Mouse (Mus musculus): ENCODE data around the gene Gm30083. TPM values are rescaled to one million over a fixed set of nuclear protein-coding genes. Genes with fewer than 3 reads are reported as not detected.
A peak's percentile ranks its signal among the peaks of the same experiment; 100 is the strongest.

Gm30083 gene
- total and polyA plus RNA-seq, 2 experiments from 2014 or later: not detected

GRCm38 (mm10) chr14:33978604-33979059, 36.4 kb downstream of the Gm30083 start, which contains the start of gene Zfp488:
TSS of gene Zfp488 (minus strand) at chr14:33978764.
- Histone ChIP-seq H3K9ac (replicated peaks; ENCODE audit: low read depth, low read length) (no peak within 1 kb of the TSS), H3K9me3 (replicated peaks; ENCODE audit: control insufficient read depth, low read length) (no peaks in the 10 kb centered on the region), H3K4me2 (ENCODE audit: low read depth, low read length) (peak within 1 kb of the TSS; percentile 55), H3K4me1 (ENCODE audit: control insufficient read depth, insufficient read depth) (no peaks in the 10 kb centered on the region), H3K27ac (ENCODE audit: low read depth) (no peak within 1 kb of the TSS), H3K4me3 (ENCODE audit: low read depth, low read length) (peak within 1 kb of the TSS; percentile 28), H3K36me3 (replicated peaks; ENCODE audit: control insufficient read depth, insufficient read depth, low read length) (no peaks in the 10 kb centered on the region), H3K27me3 (ENCODE audit: control insufficient read depth, insufficient read depth, low read length) (no peaks in the 10 kb centered on the region)
- DNase-seq (ENCODE audit: low spot score) (peak; percentile 9), ATAC-seq (ENCODE audit: insufficient read depth, low read depth) (no peak)
- 2% methylated on average over 25 of the region's 25 CpGs for WGBS
- TF ChIP-seq EP300 (IDR thresholded peaks at IDR 0.05; ENCODE audit: low read depth) (no peak), CTCF (IDR thresholded peaks at IDR 0.05; ENCODE audit: low read depth) (no peak)

- WGBS: 39% methylated on average over 7 of the region's 7 CpGs
- DNase-seq (ENCODE audit: low spot score): no peak
Observed at GRCm38 (mm10) chr14:33977748-33978147, 37.2 kb downstream of the Gm30083 start.

GRCm38 (mm10) chr14:33974752-33975151, 40.2 kb downstream of the Gm30083 start:
- Histone ChIP-seq H3K4me1 (ENCODE audit: control insufficient read depth, insufficient read depth) (no peaks in the 10 kb centered on the region), H3K4me3 (ENCODE audit: low read depth, low read length) (no peak overlapping the region), H3K9ac (replicated peaks; ENCODE audit: low read depth, low read length) (no peak overlapping the region), H3K27ac (ENCODE audit: low read depth) (no peak overlapping the region), H3K27me3 (ENCODE audit: control insufficient read depth, insufficient read depth, low read length) (no peaks in the 10 kb centered on the region), H3K9me3 (replicated peaks; ENCODE audit: control insufficient read depth, low read length) (no peaks in the 10 kb centered on the region), H3K36me3 (replicated peaks; ENCODE audit: control insufficient read depth, insufficient read depth, low read length) (no peaks in the 10 kb centered on the region), H3K4me2 (ENCODE audit: low read depth, low read length) (no peak overlapping the region)
- DNase-seq (ENCODE audit: low spot score) (no peak), ATAC-seq (ENCODE audit: insufficient read depth, low read depth) (no peak)
- 61% methylated on average over 5 of the region's 5 CpGs for WGBS
- TF ChIP-seq CTCF (IDR thresholded peaks at IDR 0.05; ENCODE audit: low read depth): no peak
- TF ChIP-seq EP300 (IDR thresholded peaks at IDR 0.05; ENCODE audit: low read depth): no peak

More at GRCm38 (mm10) chr14:33977748-33978147, 37.2 kb downstream of the Gm30083 start:
- no peaks in the 10 kb centered on the region for H3K36me3 ChIP-seq (replicated peaks; ENCODE audit: control insufficient read depth, insufficient read depth, low read length)
- H3K27ac ChIP-seq (ENCODE audit: low read depth): no peak overlapping the region
- no peak overlapping the region for H3K4me3 ChIP-seq (ENCODE audit: low read depth, low read length)
- no peak for ATAC-seq (ENCODE audit: insufficient read depth, low read depth)
- H3K9ac ChIP-seq (replicated peaks; ENCODE audit: low read depth, low read length): no peak overlapping the region
- H3K4me1 ChIP-seq (ENCODE audit: control insufficient read depth, insufficient read depth): no peaks in the 10 kb centered on the region
- no peak overlapping the region for H3K4me2 ChIP-seq (ENCODE audit: low read depth, low read length)
- no peaks in the 10 kb centered on the region for H3K9me3 ChIP-seq (replicated peaks; ENCODE audit: control insufficient read depth, low read length)
- no peak for TF ChIP-seq EP300 (IDR thresholded peaks at IDR 0.05; ENCODE audit: low read depth)
- TF ChIP-seq CTCF (IDR thresholded peaks at IDR 0.05; ENCODE audit: low read depth): no peak
- no peaks in the 10 kb centered on the region for H3K27me3 ChIP-seq (ENCODE audit: control insufficient read depth, insufficient read depth, low read length)

GRCm38 (mm10) chr14:33972679-33973078, 42.3 kb downstream of the Gm30083 start:
- ATAC-seq (ENCODE audit: insufficient read depth, low read depth): no peak
- TF ChIP-seq CTCF (IDR thresholded peaks at IDR 0.05; ENCODE audit: low read depth) (peak; percentile 43), EP300 (IDR thresholded peaks at IDR 0.05; ENCODE audit: low read depth) (no peak)
- H3K27ac ChIP-seq (ENCODE audit: low read depth): no peak overlapping the region
- no peaks in the 10 kb centered on the region for H3K9me3 ChIP-seq (replicated peaks; ENCODE audit: control insufficient read depth, low read length)
- no peak overlapping the region for H3K4me2 ChIP-seq (ENCODE audit: low read depth, low read length)
- no peaks in the 10 kb centered on the region for H3K4me1 ChIP-seq (ENCODE audit: control insufficient read depth, insufficient read depth)
- no peak overlapping the region for H3K4me3 ChIP-seq (ENCODE audit: low read depth, low read length)
- 42% methylated on average over 7 of the region's 7 CpGs for WGBS
- no peaks in the 10 kb centered on the region for H3K36me3 ChIP-seq (replicated peaks; ENCODE audit: control insufficient read depth, insufficient read depth, low read length)
- H3K9ac ChIP-seq (replicated peaks; ENCODE audit: low read depth, low read length): no peak overlapping the region
- H3K27me3 ChIP-seq (ENCODE audit: control insufficient read depth, insufficient read depth, low read length): no peaks in the 10 kb centered on the region
- peak; percentile 11 for DNase-seq (ENCODE audit: low spot score)

- Histone ChIP-seq H3K36me3 (replicated peaks; ENCODE audit: control insufficient read depth, insufficient read depth, low read length) (no peaks in the 10 kb centered on the region), H3K4me1 (ENCODE audit: control insufficient read depth, insufficient read depth) (no peaks in the 10 kb centered on the region), H3K27me3 (ENCODE audit: control insufficient read depth, insufficient read depth, low read length) (no peaks in the 10 kb centered on the region), H3K27ac (ENCODE audit: low read depth) (no peak overlapping the region), H3K4me3 (ENCODE audit: low read depth, low read length) (no peak overlapping the region), H3K9ac (replicated peaks; ENCODE audit: low read depth, low read length) (no peak overlapping the region), H3K9me3 (replicated peaks; ENCODE audit: control insufficient read depth, low read length) (no peaks in the 10 kb centered on the region), H3K4me2 (ENCODE audit: low read depth, low read length) (no peak overlapping the region)
- WGBS: 54% methylated on average over 7 of the region's 7 CpGs
- no peak for ATAC-seq (ENCODE audit: insufficient read depth, low read depth)
- DNase-seq (ENCODE audit: low spot score): no peak
- TF ChIP-seq EP300 (IDR thresholded peaks at IDR 0.05; ENCODE audit: low read depth) (no peak), CTCF (IDR thresholded peaks at IDR 0.05; ENCODE audit: low read depth) (no peak)
Observed at GRCm38 (mm10) chr14:33965675-33966074, 49.3 kb downstream of the Gm30083 start.

GRCm38 (mm10) chr14:33959341-33959740, 55.6 kb downstream of the Gm30083 start:
- no peak for ATAC-seq (ENCODE audit: insufficient read depth, low read depth)
- no peak overlapping the region for H3K27ac ChIP-seq (ENCODE audit: low read depth)
- WGBS: 6% methylated on average over 9 of the region's 9 CpGs
- H3K9me3 ChIP-seq (replicated peaks; ENCODE audit: control insufficient read depth, low read length): no peaks in the 10 kb centered on the region
- no peak for TF ChIP-seq EP300 (IDR thresholded peaks at IDR 0.05; ENCODE audit: low read depth)
- TF ChIP-seq CTCF (IDR thresholded peaks at IDR 0.05; ENCODE audit: low read depth): peak; percentile 92
- H3K4me1 ChIP-seq (ENCODE audit: control insufficient read depth, insufficient read depth): no peaks in the 10 kb centered on the region
- H3K27me3 ChIP-seq (ENCODE audit: control insufficient read depth, insufficient read depth, low read length): no peaks in the 10 kb centered on the region
- no peak overlapping the region for H3K4me3 ChIP-seq (ENCODE audit: low read depth, low read length)
- H3K4me2 ChIP-seq (ENCODE audit: low read depth, low read length): no peak overlapping the region
- no peak overlapping the region for H3K9ac ChIP-seq (replicated peaks; ENCODE audit: low read depth, low read length)
- DNase-seq (ENCODE audit: low spot score): peak; percentile 51
- no peaks in the 10 kb centered on the region for H3K36me3 ChIP-seq (replicated peaks; ENCODE audit: control insufficient read depth, insufficient read depth, low read length)
